Mouse (Mus musculus): ENCODE measurements at regions not wholly inside any gene's neighbourhood (a gene's known extent, or its start where the extent isn't known, plus 50 kb on each side); places are given as distances from the start of the nearest gene placed in this dataset.
A peak's percentile ranks its signal among the peaks of the same experiment; 100 is the strongest.

DNA sequence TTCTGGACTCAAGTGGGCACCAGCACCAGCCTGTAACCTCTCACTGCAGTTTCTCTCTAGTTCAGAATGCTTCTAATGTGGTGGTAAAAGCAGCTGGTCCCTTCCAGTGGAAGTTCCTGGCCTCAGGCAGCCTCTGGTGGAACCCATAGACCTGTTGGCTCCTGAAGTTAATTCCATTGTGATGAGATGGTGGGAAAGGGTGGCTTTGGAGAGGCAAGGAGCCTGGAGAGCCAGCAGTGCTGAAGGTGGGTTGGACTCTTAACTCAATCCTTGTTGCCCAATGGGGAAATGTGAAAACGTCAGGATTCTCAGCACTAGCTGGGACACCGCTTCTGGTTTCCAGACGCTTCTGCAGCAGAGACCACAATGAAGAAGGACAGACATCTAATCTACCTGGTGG is 210.9 kb downstream of the Opa1 start:
- no peak for DNase-seq (ENCODE audit: low read depth, low spot score)

DNA sequence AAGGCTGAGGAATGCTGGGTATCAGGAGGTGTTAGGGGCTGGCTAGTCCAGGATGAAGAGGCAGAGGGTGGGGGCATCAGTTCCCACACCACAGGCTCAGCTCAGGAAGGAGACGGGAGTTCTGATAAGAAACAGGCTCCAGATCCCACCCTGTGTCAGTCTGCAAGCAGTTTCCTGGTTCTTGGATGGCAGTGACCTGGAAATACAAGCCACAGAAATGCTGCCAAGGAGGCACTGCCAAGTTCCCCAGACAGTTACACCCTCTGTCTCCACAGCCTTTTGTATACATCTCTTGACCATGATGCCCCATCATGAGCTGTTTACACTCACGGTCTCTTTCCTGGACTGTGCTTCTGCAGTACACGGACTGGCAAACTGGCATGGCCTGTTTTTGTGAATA is 220.1 kb downstream of the Opa1 start:
- no peak for DNase-seq (ENCODE audit: low read depth, low spot score)

DNA sequence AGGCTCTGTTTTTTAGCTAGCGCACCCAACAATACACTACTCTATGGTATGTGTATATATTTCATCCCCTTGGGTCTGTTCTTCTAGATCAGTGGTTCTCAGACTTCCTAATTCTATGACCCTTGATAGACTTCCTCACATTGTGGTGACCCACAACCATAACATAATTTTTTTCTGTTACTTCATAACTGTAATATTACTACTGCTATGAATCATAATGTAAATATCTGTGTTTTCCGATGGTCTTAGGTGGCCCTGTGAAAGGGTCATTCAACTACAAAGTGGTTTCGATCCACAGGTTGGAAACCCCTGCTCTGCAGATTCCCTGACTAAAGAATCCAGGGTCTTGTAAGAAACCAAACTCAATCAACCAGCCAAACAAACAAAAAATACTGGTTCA is 220.8 kb downstream of the Opa1 start:
- no peak for DNase-seq (ENCODE audit: low read depth, low spot score)

DNA sequence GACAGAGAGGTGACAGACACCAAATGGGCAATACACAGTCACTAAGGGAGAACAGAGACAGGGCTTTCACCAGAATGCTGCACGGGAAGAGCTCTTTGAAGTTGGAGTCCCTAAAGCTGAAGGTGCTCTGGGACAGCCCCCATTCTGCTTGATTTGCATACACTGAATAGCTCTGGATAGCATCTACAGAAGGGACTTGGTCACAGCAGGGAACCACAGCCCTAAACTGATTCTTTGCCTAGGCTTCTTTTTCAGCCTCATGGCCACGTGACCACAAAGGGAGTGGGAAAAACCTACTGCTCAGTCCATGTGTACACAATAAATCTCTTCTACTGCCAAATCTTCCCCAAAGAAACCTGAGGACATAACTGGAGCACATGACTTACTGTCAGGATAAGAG is 221.3 kb downstream of the Opa1 start:
- DNase-seq (ENCODE audit: low read depth, low spot score), result peak; percentile 31

DNA sequence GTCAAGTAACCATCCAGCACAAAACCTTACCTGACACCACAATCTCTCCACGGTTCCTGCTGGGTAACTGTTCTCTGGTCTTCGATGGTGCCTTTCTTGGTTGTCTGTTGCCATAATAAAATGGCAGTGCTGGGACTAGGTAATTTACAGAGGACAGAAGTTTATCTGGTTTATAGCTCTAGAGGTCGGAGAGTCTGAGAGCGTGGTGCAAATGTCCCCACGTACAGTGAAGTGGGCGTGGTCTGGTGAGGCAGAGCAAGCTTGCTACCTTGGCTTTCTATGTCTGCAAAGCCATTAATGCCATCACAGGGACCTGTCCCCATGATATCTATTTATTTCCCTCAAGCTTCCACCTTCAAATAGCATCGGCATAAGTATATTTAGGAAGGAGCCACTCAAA is 223.0 kb downstream of the Opa1 start:
- no peak for DNase-seq (ENCODE audit: low read depth, low spot score)

DNA sequence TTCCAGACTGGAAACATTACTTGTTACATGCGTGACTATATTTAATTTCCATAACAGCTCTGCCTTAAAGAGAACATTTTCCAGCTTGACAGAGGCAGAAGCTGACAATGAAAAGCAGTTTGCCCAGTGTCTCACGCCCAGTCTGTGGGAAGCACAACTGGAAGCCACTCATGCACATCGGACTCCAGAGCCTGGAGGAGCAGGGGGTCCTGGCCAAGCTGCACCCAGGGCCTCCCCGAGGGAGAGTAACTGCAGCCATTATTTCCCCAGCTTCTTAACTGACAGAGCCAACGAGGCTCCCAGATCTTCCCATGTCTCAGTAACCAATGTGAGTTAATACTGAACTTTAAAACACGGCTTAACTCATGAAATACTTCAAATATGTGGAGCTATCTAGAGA is 223.5 kb downstream of the Opa1 start:
- DNase-seq (ENCODE audit: low read depth, low spot score), result no peak

DNA sequence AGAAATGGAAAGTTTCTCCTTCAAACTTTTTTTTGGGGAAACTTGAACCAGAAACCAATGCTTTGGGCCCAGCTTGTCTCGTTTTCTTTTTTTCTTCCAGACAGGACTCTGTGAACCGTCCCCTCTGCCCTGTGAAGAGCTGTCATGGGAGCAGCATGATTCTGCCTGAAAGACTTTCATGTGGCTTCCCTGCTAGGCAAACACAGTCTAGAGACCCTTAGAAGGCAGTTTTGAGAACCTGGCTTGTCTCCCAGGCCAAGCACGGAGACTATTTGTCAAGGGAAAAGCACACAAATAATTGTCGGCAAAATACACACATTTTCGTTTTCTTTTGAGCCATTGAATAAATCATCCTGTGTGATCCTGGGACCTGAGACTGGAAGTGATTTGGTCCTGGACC is 228.7 kb downstream of the Opa1 start:
- DNase-seq (ENCODE audit: low read depth, low spot score), result no peak

DNA sequence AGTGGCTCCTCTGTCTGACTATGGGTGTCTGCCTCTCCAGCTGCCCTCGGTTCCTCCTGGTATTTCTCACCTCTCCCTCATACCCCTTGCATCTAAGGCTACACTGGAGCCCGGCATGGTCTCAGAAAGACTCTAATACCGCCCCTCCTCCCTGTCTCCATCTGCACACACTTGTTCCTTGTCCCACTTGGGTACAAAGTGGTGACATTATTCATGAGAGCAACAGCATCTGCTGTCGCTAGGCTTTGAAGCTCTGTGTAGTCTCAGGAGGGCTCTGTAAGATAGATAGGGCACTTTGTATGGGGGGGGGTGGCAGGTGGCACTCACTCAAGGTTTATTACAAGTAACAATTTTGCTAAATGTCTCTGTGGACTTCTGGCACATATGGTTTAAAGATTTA is 229.7 kb downstream of the Opa1 start:
- no peak for DNase-seq (ENCODE audit: low read depth, low spot score)

DNA sequence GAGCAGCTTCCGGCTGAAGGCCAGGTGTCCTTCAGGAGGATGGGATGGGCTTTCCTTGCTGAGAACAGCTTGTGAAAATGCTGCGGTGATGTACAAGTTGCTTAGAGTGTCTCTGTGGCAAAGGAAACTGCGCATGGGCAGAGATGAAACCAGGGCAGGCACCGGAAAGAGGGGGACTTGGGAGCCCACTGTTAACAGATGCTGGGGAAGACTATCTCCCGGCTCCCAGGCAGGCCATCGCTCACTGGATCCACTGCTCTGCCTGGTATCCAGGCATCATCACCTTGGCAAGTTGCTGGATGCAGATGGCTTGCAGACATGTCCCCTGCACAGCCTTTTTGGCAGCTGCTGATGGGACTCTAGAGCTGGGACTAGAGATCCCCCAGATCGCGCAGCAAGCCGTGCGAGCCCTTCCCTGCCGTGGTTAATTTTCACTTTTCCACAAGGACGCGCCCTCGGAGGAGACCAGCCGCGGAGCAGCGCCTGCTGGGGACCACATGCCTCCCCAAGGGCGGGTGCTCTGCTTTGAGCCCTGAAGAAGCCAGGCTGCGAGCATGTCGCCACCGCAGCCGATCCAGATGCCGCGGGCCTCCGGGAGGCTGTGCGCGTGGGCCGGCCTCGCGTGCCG is 234.4 kb downstream of the Opa1 start:
- DNase-seq (ENCODE audit: low read depth, low spot score), result no peak

DNA sequence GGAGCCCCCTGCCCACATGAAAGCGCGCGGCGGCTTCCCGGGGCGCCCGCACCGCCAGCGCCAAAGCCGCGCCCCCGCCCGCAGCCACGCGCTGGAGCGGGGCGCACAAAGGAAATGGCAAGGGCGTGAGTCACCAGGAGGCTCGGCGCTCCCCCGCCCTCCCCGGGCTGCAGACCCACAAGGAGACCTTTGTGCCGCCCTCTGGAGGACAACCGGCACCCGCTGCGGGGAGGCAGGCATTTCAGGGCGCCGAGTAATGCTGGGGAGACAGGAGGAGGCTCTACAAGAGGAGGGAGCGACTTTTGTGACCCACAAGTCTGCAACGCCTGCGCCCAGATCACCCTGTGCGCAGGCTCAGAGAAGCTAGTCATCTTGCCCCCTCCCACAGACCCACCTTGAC is 234.9 kb downstream of the Opa1 start:
- peak; percentile 68 for DNase-seq (ENCODE audit: low read depth, low spot score)

DNA sequence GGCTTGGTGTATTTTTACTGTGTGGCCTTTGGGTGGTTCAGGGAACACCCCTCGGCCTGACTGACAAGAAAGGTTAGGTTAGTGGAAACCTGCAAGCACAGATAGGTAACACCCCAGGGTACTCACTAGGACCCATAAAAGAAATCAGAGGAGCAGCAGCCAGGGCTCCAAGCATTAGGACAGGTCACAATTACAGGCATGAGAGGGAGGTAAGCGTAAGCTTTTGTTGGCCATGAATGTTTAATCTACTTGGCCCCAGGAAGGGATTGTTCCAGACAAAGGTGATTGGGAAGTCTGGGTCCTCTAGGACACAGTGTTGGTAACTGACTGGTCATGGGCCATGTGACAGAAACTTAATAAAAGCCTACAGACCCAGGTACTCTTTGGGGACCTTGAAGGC is 235.5 kb downstream of the Opa1 start:
- no peak for DNase-seq (ENCODE audit: low read depth, low spot score)

DNA sequence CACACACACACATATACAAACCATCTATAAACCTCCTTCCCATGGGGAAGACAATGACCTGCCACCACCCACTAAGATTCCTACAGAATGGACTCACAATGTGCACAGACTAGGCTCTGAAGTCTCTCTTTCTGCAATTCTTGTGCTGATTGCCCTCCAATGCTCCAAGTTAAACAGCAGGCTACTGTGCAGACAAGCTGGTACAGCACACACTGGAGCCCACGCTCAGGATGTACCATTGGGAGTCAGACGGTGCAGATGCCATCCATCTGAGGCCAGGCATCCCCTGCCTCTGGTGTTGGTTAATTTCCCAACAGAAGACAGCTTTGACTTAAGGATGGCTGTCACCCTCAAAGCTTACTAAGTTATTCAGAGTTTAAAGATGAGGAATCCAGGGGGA is 236.1 kb downstream of the Opa1 start:
- no peak for DNase-seq (ENCODE audit: low read depth, low spot score)

DNA sequence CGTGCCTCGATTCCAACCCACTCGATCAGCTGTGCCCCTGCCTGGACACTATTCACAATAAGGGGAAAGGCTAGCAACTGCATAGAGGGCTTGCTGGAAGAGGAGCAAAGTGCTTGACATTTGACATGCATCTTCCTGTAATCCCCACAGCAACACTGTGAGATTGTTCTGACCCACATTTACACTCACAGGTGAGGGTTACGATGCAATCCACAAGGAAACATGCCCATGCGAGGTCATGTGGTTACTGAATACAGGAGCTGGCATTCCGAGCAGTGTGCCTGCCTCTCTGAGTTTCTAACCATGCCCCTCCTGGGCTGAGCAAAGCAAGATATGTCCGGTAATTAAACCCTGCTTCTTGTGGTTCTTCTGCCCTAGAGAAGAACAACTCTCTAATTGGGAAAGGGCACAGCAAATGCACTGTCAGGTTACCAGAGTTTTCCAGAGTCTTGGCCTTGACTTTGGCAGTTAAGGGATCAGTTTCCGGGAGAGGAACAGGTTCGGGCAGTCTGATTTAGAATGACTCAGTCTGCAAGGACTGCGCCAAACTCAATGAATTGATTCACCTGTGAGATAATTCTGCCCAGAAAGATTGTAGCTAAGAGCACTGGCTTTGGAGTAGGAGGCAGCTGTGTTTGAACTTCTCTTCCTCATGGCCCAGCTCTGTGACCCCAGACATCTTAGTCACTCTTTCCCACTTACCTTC is 236.7 kb downstream of the Opa1 start:
- no peak for DNase-seq (ENCODE audit: low read depth, low spot score)

DNA sequence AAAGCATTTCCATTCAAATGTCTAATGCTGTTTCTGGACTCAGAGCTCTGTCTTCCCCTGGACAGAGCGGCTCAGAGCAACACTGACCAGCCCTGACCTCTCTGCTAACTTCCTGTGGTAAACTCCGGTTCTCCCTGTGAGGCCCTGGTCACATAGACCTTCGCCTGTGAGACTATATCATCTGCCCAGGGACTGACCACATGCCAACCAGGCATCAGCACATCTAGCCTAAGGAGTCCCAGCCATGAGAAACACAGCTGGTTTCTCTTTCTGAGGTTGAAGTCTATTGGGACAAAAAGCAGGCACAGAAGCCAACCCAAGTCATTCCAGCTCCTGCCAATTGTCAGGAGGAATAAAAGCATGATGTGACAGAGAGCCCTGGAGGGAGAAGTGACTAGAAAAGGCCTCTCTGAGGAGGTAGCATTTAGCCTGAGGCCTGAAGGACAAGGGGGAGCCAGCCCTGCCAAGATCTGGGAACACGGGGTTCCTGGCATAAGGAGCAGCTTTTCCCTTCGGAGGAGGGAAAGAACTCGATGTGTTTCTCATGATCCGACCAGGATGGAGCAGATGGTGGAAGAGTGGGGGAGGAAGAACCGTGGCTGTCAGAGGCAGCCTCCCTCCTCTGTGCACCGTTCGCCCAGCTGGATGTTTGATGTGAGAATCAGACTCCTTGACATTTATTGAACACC is 237.7 kb downstream of the Opa1 start:
- DNase-seq (ENCODE audit: low read depth, low spot score), result no peak

DNA sequence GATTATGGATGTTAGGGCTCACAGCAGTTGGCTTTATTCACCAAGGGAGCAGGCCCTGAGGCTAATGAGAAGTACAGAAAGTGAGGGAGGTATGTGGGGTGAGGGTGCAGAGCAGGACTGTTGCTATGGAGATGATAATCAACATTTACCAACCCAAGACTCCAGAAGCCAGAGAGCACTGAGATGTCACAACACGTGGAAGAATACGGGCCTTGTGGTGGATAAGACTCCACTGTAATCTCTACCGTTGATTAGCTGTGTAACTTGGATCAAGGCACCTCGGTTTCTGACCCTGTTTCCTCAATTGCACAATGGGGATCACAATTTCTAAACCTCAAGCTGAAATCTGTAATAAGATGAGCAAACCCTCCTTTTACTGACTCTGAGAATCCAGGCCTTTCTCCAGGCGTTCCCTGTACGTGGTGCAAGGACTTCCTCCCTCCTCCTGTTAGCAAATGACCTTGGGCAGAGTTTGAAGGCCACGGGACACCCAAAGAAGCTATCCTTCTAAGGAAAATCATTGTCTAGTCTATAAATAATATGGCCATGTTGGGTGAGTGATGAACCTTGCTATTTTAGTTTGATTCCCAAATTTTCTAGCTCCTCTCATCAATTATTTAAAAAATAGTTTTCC is 239.8 kb downstream of the Opa1 start:
- no peak for DNase-seq (ENCODE audit: low read depth, low spot score)

DNA sequence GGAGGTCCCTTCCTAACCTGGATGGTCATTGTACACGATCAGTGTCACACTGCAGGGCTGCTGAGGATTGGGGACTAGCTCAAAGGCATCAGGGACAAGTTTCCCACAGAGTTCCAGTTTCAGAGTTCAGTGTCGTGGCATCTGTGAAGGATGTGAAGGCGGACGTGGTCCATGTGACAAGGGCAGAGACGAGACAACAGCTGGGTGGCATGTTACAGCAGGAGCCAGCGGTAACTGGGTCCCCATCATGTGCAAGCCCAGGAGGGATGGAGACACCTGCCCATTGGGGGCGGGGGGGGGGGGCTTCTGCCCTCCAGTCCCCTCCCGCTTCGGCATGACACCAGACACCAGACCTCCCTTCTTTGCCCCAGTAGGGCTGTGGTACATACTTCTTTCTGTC is 241.6 kb downstream of the Opa1 start:
- DNase-seq (ENCODE audit: low read depth, low spot score), result no peak

DNA sequence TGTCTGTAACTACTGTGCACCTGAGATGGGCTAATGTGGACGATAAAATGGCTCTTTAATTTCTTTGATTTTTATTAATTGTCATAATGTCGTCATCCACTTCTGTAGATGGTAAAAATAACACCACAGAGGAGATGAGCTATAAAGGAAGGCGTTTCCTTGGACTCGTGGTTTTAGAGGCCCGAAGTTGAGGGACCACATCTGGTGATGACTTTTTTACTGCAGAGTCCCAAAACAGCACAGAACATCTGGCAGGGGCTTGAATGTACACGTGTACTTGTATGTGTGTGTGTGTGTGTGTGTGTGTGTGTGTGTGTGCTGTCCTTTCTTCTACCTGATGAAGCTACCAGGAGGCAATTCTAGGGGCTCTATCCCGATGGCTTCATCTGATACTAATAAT is 242.1 kb upstream of the Hes1 start:
- DNase-seq (ENCODE audit: low read depth, low spot score), result no peak

DNA sequence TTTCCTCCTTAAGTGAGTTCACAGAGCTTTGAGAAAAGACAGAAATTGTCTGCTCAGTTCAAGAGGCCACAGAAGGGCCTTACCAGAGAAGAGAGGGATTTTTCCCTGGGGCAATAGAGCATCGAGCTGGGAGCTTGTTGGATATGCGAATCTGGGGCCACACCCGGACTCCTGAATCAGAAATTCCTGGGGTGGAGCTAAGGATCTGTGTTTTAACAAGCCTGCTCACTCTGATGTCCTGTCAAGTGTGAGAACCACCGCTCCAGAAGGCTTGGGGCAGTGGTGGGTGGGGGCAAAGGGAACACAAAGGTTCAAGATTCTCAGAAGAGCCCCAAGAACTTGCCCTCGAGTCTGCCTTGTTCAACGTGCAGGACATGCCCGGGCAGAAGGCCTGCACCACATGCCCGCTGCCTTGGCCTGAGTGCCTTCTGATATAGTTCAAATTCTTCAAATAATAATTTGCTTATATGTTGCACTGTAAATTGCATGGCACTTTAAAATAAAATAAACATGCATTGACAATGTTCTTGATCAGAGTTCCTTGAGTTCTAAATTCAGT is 241.3 kb upstream of the Hes1 start:
- DNase-seq (ENCODE audit: low read depth, low spot score), result no peak

DNA sequence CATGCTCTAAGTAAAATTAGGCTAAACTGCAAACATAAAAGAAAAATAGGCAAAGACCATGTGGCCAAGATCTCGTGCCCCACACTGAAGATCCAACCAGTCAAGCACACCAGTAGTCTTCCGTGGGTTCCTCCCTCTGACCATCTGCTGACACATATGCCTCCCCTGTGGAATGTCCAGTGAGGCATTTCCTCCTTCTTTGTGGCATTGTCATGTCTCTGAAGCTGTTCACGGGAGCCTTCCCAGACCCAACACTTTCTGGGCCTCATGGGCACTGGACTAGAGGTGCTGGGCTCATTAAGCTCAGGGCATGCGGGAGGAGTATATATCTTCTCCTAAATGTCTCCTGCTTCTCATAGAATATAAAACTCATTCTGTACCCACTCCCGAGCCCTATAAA is 237.3 kb upstream of the Hes1 start:
- DNase-seq (ENCODE audit: low read depth, low spot score), result no peak

DNA sequence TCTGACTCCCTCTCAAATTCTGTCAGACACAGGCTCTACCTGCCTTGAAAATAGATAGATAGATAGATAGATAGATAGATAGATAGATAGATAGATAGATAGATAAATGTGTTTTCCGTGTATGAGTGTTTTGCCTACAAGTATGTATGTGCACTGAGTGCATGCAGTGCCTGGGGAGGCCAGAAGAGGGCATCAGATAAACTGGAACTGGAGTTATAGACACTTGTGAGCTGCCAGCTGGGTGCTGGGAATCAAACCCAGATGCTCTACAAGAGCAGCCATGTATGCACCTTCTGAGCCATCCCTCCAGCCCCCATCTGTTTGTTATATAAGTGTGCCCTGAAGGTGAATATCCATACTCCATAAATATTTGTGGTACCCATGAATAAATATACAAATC is 236.4 kb upstream of the Hes1 start:
- no peak for DNase-seq (ENCODE audit: low read depth, low spot score)

DNA sequence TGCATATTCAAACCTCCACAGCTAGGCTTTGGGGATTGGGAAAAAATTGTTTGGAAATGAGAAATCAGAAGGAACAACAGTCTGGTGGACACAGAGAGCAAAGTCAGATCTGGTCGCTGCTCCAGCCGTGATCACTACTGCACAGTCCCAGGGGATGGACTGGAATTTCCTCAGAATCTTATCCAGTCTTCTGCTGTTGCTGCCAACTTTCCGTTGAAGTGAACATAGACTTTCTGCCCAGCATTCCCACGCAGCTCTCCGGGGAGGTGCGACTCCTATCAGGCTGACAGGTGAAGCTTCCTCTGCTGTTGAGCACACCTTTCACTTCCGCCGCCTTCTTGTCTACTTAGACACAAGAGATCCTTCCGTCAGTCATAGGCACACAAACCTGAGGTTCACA is 234.7 kb upstream of the Hes1 start:
- no peak for DNase-seq (ENCODE audit: low read depth, low spot score)

DNA sequence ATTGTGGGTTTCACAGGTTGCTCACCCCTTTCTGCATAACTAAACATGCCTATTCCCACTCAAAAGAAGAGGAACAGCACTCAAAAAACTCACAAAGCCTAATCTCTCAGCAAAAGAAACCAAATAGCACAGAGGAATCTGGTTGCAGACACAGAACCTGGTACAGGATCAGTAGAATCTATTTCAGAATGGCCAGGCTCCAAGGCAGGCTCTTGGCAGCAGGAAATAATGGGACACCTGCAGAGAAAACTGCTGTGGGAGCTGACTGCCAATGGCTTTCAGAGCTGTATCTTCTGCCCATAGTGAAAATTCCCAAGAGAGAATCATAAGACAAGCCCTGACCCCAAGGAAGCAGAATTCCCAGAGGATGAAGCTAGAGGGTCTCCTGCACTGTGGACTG is 234.1 kb upstream of the Hes1 start:
- no peak for DNase-seq (ENCODE audit: low read depth, low spot score)

Measured in CD4-positive helper T cell, adult 2 months (primary cell).